Mouse (Mus musculus): ENCODE measurements at regions not wholly inside any gene's neighbourhood (a gene's known extent, or its start where the extent isn't known, plus 50 kb on each side); places are given as distances from the start of the nearest gene placed in this dataset.

DNA sequence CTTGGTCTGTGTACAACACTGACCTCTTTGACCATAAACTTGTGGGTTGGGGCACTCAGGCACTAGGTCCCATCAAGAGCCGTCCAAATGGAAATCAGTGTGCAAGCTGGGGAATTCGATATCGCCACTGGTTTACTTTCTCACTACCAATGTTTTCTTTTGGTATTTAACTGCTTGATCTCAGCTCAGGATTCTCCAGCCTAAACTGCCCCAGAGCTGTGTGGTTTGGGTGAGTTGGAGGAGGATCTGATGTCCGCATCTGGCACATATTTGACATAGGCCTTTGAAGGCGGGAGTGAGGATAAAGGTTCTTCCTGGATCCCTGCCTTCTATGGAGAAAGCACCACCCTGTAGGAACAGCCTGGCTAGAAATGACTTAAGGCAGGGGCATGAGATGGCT is 172.0 kb downstream of the Lpin1 start:
- TF ChIP-seq CTCF (IDR thresholded peaks at IDR 0.05; ENCODE audit: extremely low read depth, insufficient read length, insufficient replicate concordance, low read depth, low read length), result no peak
- TF ChIP-seq POLR2A (IDR thresholded peaks at IDR 0.05; ENCODE audit: low read depth, low read length), result no peak

All from small intestine, adult 2 months (tissue).